Mouse (Mus musculus) spleen, postnatal 14 days (tissue): ENCODE data around the gene Atxn3.

Experiments
- DNase-seq, 2 experiments: peaks; one replicate each; pipeline ENCODE4 v3.0.0; 2021 to 2022; ENCODE audit warnings: low spot score in 2 of 2

Gene Atxn3

DNA sequence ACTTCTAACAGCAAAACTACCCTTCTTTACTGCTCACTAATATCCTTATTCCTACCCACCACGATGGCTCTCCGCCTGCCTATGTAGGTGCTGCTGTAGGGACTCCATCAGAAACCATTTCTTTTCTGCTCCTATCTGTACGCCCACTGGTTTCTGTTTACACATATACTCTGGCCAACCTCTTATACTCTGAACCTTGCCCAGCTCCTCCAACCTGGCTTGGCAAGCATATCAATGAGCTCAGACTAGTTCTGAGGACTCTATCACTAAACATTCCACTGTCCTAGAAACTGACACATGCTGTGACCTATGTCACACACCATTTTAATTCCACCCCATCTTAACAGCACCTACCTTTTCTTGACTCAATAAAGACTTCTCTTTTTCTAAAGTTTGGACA, 68.7 kb downstream of the Atxn3 start:
- no peak for DNase-seq

DNA sequence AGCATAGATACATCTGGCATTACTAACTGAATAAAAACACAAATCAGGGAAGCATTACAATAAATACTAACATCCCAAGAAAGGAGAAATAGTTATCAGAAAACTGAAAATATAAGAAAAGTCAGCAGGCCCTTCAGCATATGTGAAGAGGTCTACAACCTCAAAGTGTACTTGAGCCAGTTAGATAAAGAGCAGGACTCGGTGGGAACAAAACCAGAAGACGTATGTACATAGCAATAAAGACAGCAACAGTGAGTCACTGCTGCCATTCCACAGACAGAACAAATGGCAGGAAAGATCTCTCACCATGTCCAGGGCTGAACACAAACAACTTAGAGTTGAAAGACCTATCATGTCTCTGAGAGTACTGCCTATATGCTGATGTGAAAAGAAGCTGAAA, 69.7 kb downstream of the Atxn3 start:
- no peak for DNase-seq

DNA sequence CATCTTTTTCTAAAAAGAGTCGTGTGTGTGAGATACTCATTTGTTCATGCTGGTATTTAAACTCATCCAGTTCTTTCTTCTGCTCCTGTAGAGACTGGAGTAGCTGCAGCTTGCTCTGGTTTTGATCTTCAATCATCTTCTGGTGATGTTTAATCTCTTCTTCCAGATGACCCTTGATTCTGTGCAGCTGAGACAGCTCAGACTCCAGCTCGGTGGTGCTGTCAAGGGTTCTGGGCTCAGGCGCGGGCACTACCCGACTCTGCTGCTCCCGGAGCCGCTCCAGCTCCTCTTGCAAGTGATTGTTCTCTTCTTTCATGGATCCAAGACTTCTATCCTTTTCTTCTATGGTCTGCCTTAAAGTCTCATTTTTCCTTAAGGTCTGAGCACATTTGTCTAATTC, 73.1 kb downstream of the Atxn3 start:
- no peak for DNase-seq

DNA sequence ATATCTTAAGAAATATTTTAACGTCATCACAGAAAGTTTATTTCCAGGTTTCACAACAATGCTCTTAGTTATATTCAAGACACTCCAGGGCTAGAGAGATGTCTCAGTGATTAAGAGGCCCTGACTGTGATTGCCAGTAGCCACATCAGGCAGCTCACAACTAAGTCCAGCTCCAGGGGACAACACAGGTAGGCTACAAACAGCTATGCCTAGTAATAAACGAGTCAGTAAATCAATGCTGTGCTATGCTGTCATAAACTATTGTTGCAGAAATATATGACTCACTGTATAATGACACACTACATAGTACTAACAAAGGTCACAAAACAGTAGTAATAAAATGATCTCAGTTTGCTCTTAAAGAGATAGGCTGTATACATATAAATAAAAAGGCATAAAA, 81.7 kb downstream of the Atxn3 start:
- DNase-seq = no peak

DNA sequence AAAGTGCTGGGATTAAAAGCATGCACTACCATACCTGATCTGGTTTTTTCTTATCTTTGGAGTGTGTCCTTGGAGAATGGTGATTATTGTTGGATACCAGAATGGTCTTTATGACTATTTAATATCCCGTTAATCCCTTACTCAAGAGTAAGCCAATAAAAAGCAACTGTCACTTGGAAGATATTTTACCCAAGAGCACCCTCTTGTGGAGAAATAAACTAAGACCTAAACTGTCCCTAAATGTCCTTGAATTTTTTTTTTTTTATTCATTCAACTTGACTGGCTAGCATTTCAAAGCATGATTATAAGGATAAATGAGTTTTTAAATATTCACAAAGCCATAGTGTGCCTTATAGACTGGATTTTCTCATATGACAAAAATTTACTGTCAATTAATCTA, 82.9 kb downstream of the Atxn3 start:
- DNase-seq = no peak
